Mouse (Mus musculus) intestine, postnatal 0 days (tissue): Measurements from ENCODE around the gene Gpr171. TPM values are rescaled to one million over a fixed set of nuclear protein-coding genes. Genes with fewer than 3 reads are reported as not detected.
A peak's percentile ranks its signal among the peaks of the same experiment; 100 is the strongest.

Experiments used
- ATAC-seq: fragments of 200-750 bp; cut with Nextera tagmentation; 2 replicates; pipeline ENCODE4 v1.8.0; 2017; ENCODE audit warnings: mild to moderate bottlenecking, moderate TSS enrichment, moderate library complexity
- H3K27ac ChIP-seq: fragments of 300-500 bp; sonication (generic); 2 replicates; pipeline ENCODE4 v1.5.1; 2014; ENCODE audit warnings: mild to moderate bottlenecking, low read depth, low read length, moderate library complexity
- H3K27me3 ChIP-seq: fragments of 300-500 bp; sonication (generic); replicated peaks from 2 replicates; pipeline ENCODE4 v1.6.1; 2014; ENCODE audit warnings: low read length, mixed read lengths; ENCODE audit not compliant: control insufficient read depth, insufficient read depth
- H3K36me3 ChIP-seq: fragments of 300-500 bp; sonication (generic); 2 replicates; pipeline ENCODE4 v1.6.1; 2014; ENCODE audit warnings: mild to moderate bottlenecking, moderate library complexity; ENCODE audit not compliant: control insufficient read depth, insufficient read depth
- H3K4me1 ChIP-seq: fragments of 300-500 bp; sonication (generic); replicated peaks from 2 replicates; pipeline ENCODE4 v1.6.1; 2014; ENCODE audit warnings: antibody characterized with exemption, low read length, mixed read lengths; ENCODE audit not compliant: control insufficient read depth, insufficient read depth
- H3K4me2 ChIP-seq: fragments of 300-500 bp; sonication (generic); replicated peaks from 2 replicates; pipeline ENCODE4 v1.6.1; 2014; ENCODE audit warnings: low read depth, mild to moderate bottlenecking, moderate library complexity
- H3K4me3 ChIP-seq: fragments of 300-500 bp; sonication (generic); 2 replicates; pipeline ENCODE4 v1.5.1; 2014; ENCODE audit warnings: low read depth, low read length
- H3K9ac ChIP-seq: fragments of 300-500 bp; sonication (generic); 2 replicates; pipeline ENCODE4 v1.6.1; 2014; ENCODE audit warnings: mild to moderate bottlenecking, low read depth, low read length
- H3K9me3 ChIP-seq: fragments of 300-500 bp; sonication (generic); 2 replicates; pipeline ENCODE4 v1.6.1; 2016; ENCODE audit warnings: mixed run types; ENCODE audit not compliant: control insufficient read depth
- CTCF ChIP-seq: sonication (generic); IDR thresholded peaks from 2 replicates; pipeline ENCODE4 v1.5.1; 2016; ENCODE audit warnings: low read depth, mild to moderate bottlenecking, control low read depth, antibody characterized with exemption, moderate library complexity
- WGBS: fragments of 180-500 bp; shearing (Covaris S2); extraction: QIAGEN DNeasy Blood & Tissue Kit; methylation state at CpG from one replicate; pipeline ENCODE4 v1.1.7; 2014; 5-methylcytosine and 5-hydroxymethylcytosine counted together
- polyA plus RNA-seq: library from polyadenylated mRNA; unstranded; fragments of >200 nt; fragmentation: Nextera tagmentation; extraction: Ambion mirVana; gene quantifications from 2 replicates; pipeline ENCODE4 v1.2.1, GENCODE M21; 2015

Gene Gpr171
- polyA plus RNA-seq, 1 experiment from 2014 or later: 0.57 TPM

- H3K9me3 ChIP-seq: no peaks in the 10 kb centered on the region
- H3K9ac ChIP-seq: no peak overlapping the region
- 75% methylated on average over 3 of the region's 3 CpGs for WGBS
- no peak overlapping the region for H3K27ac ChIP-seq
- TF ChIP-seq CTCF: no peak
- no peak overlapping the region for H3K4me2 ChIP-seq
- no peaks in the 10 kb centered on the region for H3K27me3 ChIP-seq
- no peaks in the 10 kb centered on the region for H3K36me3 ChIP-seq
- no peak overlapping the region for H3K4me3 ChIP-seq
- ATAC-seq: no peak
- H3K4me1 ChIP-seq: no peaks in the 10 kb centered on the region
Observed at GRCm38 (mm10) chr3:59065937-59066336, 35.7 kb downstream of the Gpr171 start.

GRCm38 (mm10) chr3:59063431-59063830 is 38.2 kb downstream of the Gpr171 start:
- Histone ChIP-seq H3K9ac (no peak overlapping the region), H3K36me3 (no peaks in the 10 kb centered on the region), H3K27ac (no peak overlapping the region), H3K9me3 (no peaks in the 10 kb centered on the region), H3K27me3 (no peaks in the 10 kb centered on the region), H3K4me2 (no peak overlapping the region), H3K4me3 (no peak overlapping the region), H3K4me1 (no peaks in the 10 kb centered on the region)
- WGBS: 48% methylated on average over 4 of the region's 4 CpGs
- TF ChIP-seq CTCF: no peak
- ATAC-seq: peak; percentile 95

DNA sequence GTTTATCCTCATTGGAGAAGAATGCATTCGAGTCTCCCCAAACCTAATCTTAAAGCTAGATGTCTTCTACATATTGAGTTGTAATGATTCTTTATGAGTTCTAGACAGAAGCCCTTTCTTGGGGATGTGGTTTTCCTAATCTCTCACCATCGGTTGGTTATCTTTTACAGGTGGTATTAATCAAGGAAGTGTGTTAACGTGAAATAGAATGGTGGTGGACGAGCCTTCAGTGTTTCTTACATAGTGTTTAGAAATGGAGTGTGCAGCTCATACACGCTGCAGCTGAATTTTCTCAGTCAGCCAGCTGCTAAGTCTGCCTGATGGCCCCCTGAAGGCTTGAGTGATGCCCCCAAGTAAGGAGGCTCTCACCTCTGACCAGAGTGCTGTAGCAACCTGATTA is 39.5 kb downstream of the Gpr171 start:
- no peak for TF ChIP-seq CTCF
- 58% methylated on average over 5 of the region's 5 CpGs for WGBS
- ATAC-seq: no peak

DNA sequence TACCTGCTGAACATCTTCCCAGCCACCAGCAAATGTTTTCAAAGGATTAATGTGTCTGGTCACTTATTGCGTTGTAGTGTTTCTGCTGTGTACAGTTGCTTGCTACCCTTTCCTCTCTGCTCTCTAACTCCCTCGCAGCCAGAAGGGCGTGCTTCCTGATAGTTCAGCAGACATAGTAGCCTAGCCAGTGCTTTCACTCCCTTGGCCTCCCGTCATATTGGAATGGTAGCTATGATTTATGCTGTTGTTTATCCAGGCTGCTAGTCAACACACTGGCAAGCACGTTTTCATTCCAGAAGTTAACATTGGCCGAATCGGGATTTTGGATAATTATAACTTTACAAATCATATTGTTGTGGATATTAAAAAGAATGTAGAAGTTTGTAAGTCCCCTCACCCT is 41.5 kb downstream of the Gpr171 start:
- TF ChIP-seq CTCF: no peak
- Histone ChIP-seq H3K27me3 (no peaks in the 10 kb centered on the region), H3K27ac (no peak overlapping the region), H3K4me1 (no peaks in the 10 kb centered on the region), H3K4me2 (no peak overlapping the region), H3K4me3 (no peak overlapping the region), H3K9me3 (no peaks in the 10 kb centered on the region), H3K36me3 (no peaks in the 10 kb centered on the region), H3K9ac (no peak overlapping the region)
- no peak for ATAC-seq
- 75% methylated on average over 7 of the region's 7 CpGs for WGBS

More for the DNA sequence above, 39.5 kb downstream of the Gpr171 start:
- H3K4me3 ChIP-seq: no peak overlapping the region
- H3K4me2 ChIP-seq: no peak overlapping the region
- H3K36me3 ChIP-seq: no peaks in the 10 kb centered on the region
- no peaks in the 10 kb centered on the region for H3K9me3 ChIP-seq
- H3K4me1 ChIP-seq: no peaks in the 10 kb centered on the region
- H3K9ac ChIP-seq: no peak overlapping the region
- H3K27ac ChIP-seq: no peak overlapping the region
- H3K27me3 ChIP-seq: no peaks in the 10 kb centered on the region

DNA sequence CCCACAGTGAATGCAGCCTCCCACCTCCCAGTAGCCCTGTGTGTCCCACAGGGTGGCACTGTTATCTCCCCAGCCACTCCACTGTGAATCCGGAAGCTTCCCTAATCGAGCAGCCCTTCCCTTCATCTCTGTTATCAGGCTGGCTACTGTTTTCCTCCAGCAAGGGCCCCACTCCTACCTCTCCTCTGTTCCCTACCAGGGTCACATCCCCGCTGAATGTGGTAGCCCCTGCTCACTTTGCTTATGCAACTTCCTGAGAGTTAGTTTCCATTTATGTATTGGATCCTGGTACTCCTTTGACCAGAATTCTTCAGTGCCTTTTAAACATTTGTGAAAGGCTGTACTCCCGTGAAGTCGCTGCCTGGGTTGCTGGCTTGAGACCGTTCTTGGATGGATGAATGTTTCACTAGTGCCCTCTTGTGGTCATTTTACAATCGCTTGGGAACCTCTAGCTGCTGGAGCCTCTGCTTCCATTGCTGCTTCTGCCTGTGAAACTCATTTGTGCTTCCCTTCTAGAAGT is 42.5 kb downstream of the Gpr171 start:
- Histone ChIP-seq H3K9ac (no peak overlapping the region), H3K27me3 (no peaks in the 10 kb centered on the region), H3K4me3 (no peak overlapping the region), H3K36me3 (no peaks in the 10 kb centered on the region), H3K4me1 (no peaks in the 10 kb centered on the region), H3K27ac (no peak overlapping the region), H3K4me2 (no peak overlapping the region), H3K9me3 (no peaks in the 10 kb centered on the region)
- ATAC-seq: no peak
- 2% methylated on average over 7 of the region's 7 CpGs for WGBS
- TF ChIP-seq CTCF: peak; percentile 87

DNA sequence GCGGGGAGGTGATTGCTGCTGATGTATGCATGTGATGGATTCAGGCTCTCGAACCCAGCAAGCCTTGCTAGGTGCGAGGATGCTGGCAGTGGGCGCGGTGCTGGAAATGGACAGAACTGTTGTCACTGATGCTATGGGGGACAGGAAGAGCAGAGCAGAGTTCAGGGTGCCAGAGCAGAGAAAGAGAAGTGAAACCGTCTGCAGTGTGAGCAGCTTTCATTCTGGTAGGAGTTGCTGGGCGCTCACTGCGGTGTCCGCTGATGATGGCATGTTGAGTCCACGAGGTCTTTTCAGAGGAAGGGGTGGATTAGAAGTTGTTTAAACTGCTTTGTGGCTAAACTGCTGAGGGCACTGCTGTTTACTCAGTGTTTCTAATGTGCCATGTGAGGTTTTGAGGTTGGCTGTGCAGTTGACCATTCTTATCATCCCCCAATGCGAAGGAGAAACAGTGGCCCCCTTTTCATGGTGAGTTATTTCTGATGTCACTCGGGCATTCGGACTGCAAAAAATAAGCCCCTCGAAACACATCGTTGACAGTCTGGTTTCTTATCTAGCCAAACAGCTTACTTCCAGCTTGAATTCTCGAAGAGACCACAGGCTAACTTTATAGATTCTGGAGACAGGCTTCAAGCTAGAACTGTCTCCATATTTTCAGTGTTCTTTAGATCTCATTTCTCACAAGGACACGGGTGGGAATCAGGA is 46.6 kb downstream of the Gpr171 start:
- no peak for ATAC-seq
- Histone ChIP-seq H3K4me2 (no peak overlapping the region), H3K9me3 (no peaks in the 10 kb centered on the region), H3K4me3 (no peak overlapping the region), H3K27ac (no peak overlapping the region), H3K36me3 (no peaks in the 10 kb centered on the region), H3K4me1 (no peaks in the 10 kb centered on the region), H3K9ac (no peak overlapping the region), H3K27me3 (no peaks in the 10 kb centered on the region)
- WGBS: 72% methylated on average over 17 of the region's 17 CpGs
- TF ChIP-seq CTCF: no peak

Other genes starting within 250 kb of the Gpr171 start
- gene Clrn1, start 216.5 kb downstream of the Gpr171 start, polyA plus RNA-seq: not detected in 2 replicates
- gene Med12l, start 96.0 kb downstream of the Gpr171 start, polyA plus RNA-seq: 0.42 TPM in 2 replicates
- gene P2ry14, start 51.8 kb upstream of the Gpr171 start, polyA plus RNA-seq: 20.3 and 21.5 TPM in 2 replicates
- gene Gpr87, start 93.3 kb upstream of the Gpr171 start, polyA plus RNA-seq: not detected in 2 replicates
- 0.94 and 1.2 TPM in 2 replicates for gene P2ry13, start 109.1 kb upstream of the Gpr171 start, polyA plus RNA-seq
- 1.9 and 2.2 TPM in 2 replicates for gene P2ry12, start 161.1 kb upstream of the Gpr171 start, polyA plus RNA-seq
- 2.8 and 3.3 TPM in 2 replicates for gene Igsf10, start 242.6 kb upstream of the Gpr171 start, polyA plus RNA-seq